Comparison of ENCODE assay signal across 13 mouse cellular contexts in the genomic region with DNA sequence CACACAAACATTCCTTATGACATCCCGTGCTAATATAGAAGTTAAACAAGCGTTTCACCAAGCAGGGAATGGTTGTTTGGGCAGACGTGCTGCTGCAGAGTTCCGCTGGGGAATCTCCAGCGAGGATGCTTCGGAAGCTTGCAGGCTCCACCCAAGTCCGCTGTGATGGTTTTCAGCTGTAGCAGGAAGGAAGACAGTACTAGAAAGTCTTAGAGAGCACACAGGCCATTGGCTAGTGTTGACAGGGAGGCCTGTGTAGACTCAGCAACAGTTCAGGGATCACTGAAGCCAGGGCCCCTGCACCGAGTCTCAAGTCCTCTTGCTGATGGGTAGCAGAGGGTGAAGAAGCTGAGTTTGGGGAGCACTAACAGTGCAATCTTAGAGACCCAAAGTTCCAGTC.
DNase-seq lines count a peak whose midpoint lies in the region; ATAC-seq and TF ChIP-seq lines count a peak whose summit lies in the region.
"Had no signal": no experiment of that assay in that cellular context is flagged by ENCODE, and none has a peak within 500 bp of the region (broad histone marks: within the 10 kb centered on the region; RNA-seq: fewer than 3 reads in every experiment).

No protein-coding gene starts in this region.

- H3K27me3 ChIP-seq in heart, postnatal 0 days (ENCODE audit: control insufficient read depth, insufficient read depth, low read length): no peaks in the 10 kb centered on the region
- no peaks in the 10 kb centered on the region for H3K27me3 ChIP-seq in lung, postnatal 0 days (replicated peaks; ENCODE audit: insufficient read depth, low read length)

- H3K4me2 ChIP-seq in heart, postnatal 0 days (ENCODE audit: low read depth, low read length): no peak overlapping the region
- H3K4me2 ChIP-seq in lung, postnatal 0 days (replicated peaks; ENCODE audit: low read depth, low read length): no peak overlapping the region
- H3K4me2 ChIP-seq: midbrain, embryonic 11.5 days had no signal

- TF ChIP-seq CTCF in heart, postnatal 0 days (IDR thresholded peaks at IDR 0.05; ENCODE audit: low read depth): no peak
- TF ChIP-seq CTCF in lung, postnatal 0 days (IDR thresholded peaks at IDR 0.05): no peak

- H3K9me3 ChIP-seq in heart, postnatal 0 days (replicated peaks; ENCODE audit: control insufficient read depth, low read length): no peaks in the 10 kb centered on the region
- no peaks in the 10 kb centered on the region for H3K9me3 ChIP-seq in lung, postnatal 0 days (ENCODE audit: low read length)

- H3K36me3 ChIP-seq in heart, postnatal 0 days (replicated peaks; ENCODE audit: control insufficient read depth, insufficient read depth, low read length): no peaks in the 10 kb centered on the region
- no peaks in the 10 kb centered on the region for H3K36me3 ChIP-seq in lung, postnatal 0 days (ENCODE audit: insufficient read depth, low read length)

- H3K4me1 ChIP-seq in heart, postnatal 0 days (ENCODE audit: control insufficient read depth, insufficient read depth): no peaks in the 10 kb centered on the region
- H3K4me1 ChIP-seq in lung, postnatal 0 days (ENCODE audit: insufficient read depth, low read depth, low read length): no peaks in the 10 kb centered on the region

- DNase-seq in heart, adult 11 months: peak; percentile 95
- no peak for DNase-seq in heart, postnatal 25 days (ENCODE audit: low spot score)
- peak; percentile 58 to 65 for DNase-seq in heart, adult 18-20 months
- DNase-seq in heart, postnatal 0 days (ENCODE audit: low spot score): no peak
- DNase-seq in lung, postnatal 0 days (ENCODE audit: low spot score): peak; percentile 66
- DNase-seq in gastrocnemius, postnatal 25 days: no peak
- DNase-seq in spleen, adult 12 weeks (ENCODE audit: low spot score): no peak
- DNase-seq: adrenal gland, postnatal 10 days; cerebellum, postnatal 10 days; thymus, adult 18-20 months had no signal

- peak; percentile 66 for ATAC-seq in heart, postnatal 0 days (ENCODE audit: insufficient read depth, low read depth)
- ATAC-seq in lung, postnatal 0 days: peak; percentile 87
- no peak for ATAC-seq in inflammation-experienced regulatory T-cells, adult 6 months

- WGBS in heart, postnatal 0 days: 36% methylated on average over 8 of the region's 8 CpGs
- WGBS in lung, postnatal 0 days: 54% methylated on average over 8 of the region's 8 CpGs

- no peak overlapping the region for H3K4me3 ChIP-seq in heart, postnatal 0 days (ENCODE audit: low read depth, low read length)
- H3K4me3 ChIP-seq in lung, postnatal 0 days (ENCODE audit: low read depth, low read length): no peak overlapping the region

- no peak overlapping the region for H3K9ac ChIP-seq in heart, postnatal 0 days (replicated peaks; ENCODE audit: low read depth, low read length)
- no peak overlapping the region for H3K9ac ChIP-seq in lung, postnatal 0 days (replicated peaks; ENCODE audit: low read depth)
- H3K9ac ChIP-seq: liver, embryonic 14.5 days had no signal

- TF ChIP-seq EP300 in heart, postnatal 0 days (IDR thresholded peaks at IDR 0.05; ENCODE audit: low read depth): no peak
- no peak for TF ChIP-seq EP300 in lung, postnatal 0 days (IDR thresholded peaks at IDR 0.05)

- intact Hi-C loops in heart, postnatal 25 days (cut with DNase I): no loop called here

- no peak overlapping the region for H3K27ac ChIP-seq in heart, postnatal 0 days (ENCODE audit: low read depth)
- H3K27ac ChIP-seq in lung, postnatal 0 days (ENCODE audit: low read length): no peak overlapping the region
- H3K27ac ChIP-seq: liver, embryonic 14.5 days had no signal

Comparison
In these comparisons a context has a peak if more than half of its experiments do, and no peak if none do; other contexts are left out.
1. DNase-seq: peak in heart, adult 11 months (single experiment), heart, adult 18-20 months (2 of 2) and lung, postnatal 0 days (single experiment); none in heart, postnatal 25 days (single experiment), heart, postnatal 0 days (single experiment), gastrocnemius, postnatal 25 days (single experiment) and spleen, adult 12 weeks (single experiment).